Mouse (Mus musculus) frontal cortex, adult (tissue): ENCODE measurements around the gene Eif2b3.

Experiments used
- ATAC-seq: cut with Nextera tagmentation; 2 replicates; pipeline ENCODE4 v1.9.2; 2017; ENCODE audit warnings: mild to moderate bottlenecking, moderate library complexity, mixed read lengths; ENCODE audit not compliant: low TSS enrichment

The Eif2b3 gene

DNA sequence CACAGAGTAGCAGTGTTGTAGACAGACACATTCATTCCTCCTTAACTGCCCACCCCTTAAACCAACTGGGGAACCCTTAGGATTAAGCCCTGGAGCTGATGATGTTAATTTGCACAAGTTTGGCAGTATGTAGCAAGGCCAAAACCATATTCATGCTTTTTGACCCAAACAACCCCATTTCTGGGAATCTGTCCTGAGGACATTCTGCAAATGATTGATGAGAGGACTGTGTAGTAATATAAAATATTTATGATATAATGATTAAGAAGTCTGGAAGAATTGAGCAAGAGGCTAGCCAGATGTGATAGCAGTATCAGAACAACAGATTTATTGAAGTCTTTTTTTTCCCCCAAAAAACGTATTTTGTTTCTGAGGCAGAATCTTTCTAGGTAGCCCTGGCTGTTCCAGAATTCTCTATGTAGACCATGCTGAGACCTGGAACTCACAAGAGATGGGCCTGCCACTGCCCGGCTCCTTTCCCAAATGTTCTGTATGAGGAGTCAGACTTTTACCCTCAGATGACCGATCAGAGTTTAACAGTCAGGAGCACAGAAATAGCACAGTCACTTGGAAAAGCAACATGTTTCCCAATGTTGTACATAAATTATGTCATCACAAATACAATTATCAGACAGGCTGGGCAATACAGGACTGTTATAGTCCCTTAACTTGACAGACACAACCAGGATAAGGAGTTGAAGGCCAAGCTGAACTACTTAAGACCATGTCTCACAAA is 75.6 kb downstream of the Eif2b3 start:
- no peak for ATAC-seq

DNA sequence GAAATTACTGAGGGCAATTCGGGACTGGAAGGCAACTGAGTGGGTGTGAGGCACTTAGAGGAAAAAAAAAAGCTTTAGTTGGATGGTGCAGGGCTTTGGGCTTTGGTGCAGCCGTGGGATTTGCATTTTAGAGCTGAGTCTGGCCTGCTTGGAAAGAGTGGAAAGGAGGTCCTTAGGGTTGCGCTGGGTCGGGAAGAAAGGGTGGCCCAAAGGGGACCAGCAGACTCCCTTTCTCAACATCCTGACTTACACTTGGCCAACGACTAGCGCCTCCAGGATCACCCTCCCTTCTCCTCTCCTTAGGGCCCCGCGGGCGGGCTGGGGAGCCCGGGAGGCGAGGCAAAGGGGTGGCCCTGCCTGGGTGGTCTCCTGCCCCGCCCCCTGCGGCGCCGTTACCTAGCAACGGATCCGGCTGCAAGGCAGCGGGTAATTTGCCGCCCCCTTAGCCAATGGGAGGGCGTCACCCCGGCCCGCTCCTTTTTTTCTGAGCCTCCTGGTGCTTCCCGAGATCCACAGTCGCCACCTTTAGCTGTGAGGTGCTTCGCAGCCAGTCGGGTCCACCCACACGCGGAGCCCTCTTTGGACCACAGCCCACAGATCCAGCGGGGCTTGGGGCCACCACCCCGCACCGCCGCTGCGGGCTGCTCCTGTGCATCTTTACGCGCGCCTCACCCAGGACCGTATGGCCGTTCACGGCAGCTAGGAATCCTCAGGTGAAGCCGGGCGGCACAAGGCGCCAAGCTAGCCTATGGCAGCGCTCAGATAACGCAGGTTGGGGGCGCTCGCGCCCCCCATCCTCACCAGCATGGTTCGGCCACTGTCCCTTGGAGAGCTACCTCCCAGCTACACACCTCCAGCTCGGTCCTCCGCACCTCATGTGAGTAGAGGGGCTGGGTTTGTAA is 76.6 kb downstream of the Eif2b3 start, which contains the start of gene Ptch2:
Ptch2 (plus strand) TSS at position 525 of the 902 bp plus-strand sequence.
- peak; percentile 41; the same call in 1 of the 2 replicates for ATAC-seq

DNA sequence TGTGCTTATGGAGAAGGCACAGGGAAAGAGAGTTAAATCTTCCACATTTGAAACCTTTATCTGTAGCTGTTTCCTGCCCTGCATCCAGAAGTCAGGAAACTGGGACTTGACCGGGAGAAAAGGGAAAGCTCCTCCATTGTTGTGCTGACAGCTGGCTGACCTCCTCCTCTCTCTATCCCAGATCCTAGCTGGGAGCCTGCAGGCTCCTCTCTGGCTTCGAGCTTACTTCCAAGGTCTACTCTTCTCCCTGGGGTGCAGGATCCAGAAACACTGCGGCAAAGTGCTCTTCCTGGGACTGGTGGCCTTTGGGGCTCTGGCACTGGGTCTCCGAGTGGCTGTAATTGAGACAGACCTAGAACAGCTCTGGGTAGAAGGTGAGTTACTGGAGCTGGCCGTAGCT is 77.5 kb downstream of the Eif2b3 start:
- no peak for ATAC-seq

DNA sequence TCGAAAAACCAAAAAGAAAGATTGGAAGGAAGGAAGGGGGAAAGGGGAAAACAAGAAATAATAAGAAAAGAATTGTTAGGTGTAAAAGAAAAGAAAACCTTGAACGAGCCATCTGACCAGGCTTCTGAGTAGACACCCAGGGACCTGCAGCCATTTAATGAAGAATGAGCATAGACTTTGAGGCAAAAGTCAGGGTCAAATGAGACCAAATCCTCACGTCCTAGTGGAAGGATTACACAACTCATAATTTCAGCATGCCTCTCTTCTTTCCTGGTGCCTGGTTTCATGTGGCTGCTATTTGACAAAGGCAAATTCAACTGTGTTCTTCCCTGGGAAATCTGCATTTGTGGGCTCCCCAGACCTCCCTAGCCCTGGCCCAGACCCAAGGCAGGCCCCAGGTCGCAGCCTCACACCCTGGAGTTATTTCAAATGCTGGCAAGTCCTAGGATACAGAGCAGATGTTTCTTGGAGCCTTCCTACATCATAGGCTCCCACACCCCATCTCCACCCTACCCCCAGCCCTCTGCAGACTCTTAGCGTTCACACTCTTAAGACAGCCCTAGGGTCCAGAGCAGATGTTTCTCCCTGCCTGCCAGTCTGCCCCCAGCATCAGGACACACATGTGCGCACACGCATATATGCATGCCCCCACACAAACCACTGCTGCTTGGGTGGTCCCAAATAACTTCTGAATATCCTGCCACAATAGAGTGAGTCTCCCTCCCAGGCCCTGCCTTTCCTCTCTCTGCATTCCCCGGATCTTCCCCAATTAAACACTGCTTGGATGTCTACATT is 79.0 kb downstream of the Eif2b3 start:
- no peak for ATAC-seq

DNA sequence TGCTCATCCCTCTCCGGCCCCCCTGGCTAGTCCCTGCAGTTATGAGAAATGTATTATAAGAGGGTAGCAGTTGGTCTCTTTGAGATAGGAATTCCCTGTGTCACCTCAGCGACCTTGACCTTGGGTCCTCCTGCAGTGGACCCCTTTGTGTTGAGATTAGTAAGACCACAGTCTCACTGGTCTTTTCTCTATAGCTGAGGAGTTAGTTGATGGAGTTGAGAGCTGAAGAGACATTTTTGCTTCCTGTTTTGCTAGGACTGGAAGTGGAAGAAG is 79.5 kb downstream of the Eif2b3 start:
- ATAC-seq: no peak

DNA sequence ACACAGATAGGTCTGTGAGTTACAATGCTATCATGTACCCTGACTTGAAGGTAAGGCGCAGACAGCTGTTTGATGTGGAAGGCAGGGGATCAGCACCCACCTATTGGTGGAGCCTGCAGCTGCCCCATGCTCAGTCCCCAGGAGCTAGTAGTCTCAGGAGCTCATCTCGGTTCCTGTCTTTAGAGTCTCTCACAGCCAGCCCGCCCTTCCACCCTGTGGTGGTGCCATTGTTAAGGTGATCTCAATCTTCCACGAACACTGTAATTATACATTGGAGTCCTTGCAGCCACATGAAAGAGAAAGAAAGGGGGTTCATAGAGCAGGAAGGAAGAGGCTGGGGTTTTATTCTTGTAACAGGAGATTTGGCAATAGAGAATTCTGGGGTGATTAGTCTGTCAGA is 80.8 kb downstream of the Eif2b3 start:
- no peak for ATAC-seq

DNA sequence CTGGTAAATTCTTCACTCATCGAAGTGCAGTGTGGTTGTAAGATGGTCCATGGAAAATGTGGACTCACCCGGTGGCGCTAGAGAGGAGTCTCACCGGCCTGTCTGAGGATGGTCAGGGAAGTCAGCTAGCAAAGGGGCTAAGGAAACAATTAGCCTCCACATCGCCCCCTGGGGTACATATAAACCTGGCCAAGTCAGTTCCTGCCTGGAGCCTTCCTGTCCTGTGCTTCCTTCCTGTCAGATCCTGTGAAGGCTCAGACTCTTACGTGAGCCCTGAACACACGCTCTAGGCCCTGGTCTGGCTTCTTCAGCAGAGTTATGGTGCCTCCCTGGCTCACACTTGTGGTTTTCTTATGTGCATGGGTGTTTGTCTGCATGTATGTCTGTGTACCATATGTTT is 82.0 kb downstream of the Eif2b3 start:
- no peak for ATAC-seq

DNA sequence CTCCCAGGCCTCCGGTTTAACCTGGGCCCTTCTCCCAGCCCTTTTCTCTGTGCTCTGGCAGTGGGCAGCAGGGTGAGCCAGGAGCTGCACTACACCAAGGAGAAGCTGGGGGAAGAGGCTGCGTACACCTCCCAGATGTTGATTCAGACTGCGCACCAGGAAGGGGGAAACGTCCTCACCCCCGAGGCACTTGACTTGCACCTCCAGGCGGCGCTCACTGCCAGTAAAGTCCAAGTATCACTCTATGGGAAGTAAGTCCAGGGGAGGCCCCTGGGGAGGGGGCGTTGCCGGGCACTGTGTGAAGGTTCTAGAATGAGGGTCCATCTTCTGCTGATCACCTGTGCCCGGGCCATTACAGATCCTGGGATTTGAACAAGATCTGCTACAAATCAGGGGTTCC is 85.5 kb downstream of the Eif2b3 start:
- no peak for ATAC-seq

DNA sequence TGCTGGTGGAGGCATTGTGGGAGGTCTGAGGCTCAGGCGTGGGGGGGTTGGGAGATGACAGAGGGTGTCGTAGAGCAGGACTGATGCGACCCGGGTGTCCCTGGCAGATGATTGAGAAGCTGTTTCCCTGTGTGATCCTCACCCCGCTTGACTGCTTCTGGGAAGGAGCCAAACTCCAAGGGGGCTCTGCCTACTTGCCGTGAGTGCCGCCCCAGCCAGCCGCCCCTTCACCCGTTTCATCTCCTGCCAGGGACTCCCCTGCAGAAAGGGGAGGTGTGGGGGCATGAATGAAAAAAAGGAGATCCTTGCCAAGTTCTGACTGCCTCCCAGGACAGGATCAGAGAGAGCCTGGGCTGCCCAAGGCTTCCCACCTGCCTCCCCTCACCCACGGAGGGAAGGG is 85.9 kb downstream of the Eif2b3 start:
- ATAC-seq: no peak

DNA sequence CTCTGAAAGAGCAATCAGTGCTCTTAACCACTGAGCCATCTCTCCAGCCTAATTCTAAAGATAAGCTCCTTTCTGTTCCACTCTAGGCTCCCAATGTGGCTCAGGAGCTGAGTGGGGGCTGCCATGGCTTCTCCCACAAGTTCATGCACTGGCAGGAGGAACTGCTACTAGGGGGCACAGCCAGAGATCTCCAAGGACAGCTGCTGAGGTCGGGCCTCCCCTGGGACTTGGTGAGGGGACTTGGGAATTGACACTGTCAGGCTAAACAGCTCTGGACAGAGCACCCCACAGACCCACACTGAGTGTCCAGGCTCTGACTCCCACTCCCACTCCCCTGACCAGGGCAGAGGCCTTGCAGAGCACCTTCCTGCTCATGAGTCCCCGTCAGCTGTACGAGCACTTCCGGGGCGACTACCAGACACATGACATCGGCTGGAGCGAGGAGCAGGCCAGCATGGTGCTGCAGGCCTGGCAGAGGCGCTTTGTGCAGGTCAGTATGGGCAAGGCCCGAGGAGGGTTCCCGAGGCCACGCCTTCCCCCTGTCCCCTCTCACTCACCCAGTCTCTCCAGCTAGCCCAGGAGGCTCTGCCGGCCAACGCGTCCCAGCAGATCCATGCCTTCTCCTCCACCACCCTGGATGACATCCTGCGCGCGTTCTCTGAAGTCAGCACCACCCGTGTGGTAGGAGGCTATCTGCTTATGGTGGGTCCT is 88.8 kb downstream of the Eif2b3 start:
- no peak for ATAC-seq

DNA sequence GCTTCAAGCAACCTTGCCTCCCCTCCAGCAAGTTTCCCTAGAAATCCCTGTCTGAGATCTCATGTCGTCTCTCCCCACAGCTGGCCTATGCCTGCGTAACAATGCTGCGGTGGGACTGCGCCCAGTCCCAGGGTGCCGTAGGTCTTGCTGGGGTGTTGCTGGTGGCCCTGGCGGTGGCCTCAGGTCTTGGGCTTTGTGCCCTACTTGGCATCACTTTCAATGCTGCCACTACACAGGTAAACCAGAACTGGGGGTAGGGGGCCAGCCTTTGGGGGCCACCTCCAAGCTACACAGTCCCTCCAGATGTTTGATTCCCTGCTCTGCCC is 89.3 kb downstream of the Eif2b3 start:
- no peak for ATAC-seq

DNA sequence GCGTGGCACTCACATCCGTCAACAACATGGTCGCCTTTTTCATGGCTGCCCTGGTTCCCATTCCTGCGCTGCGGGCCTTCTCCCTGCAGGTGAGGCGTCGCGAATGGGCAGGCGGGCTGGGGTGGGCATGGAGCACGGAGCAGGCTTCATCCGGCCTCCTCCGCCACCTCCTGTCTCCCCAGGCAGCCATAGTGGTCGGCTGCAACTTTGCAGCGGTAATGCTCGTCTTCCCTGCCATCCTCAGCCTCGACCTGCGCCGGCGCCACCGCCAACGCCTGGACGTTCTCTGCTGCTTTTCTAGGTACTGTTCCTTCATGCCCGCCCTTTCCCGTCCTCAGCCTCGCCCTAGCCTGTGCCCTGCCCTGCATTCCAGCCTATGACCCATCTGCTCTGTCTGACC is 90.1 kb downstream of the Eif2b3 start:
- no peak for ATAC-seq

DNA sequence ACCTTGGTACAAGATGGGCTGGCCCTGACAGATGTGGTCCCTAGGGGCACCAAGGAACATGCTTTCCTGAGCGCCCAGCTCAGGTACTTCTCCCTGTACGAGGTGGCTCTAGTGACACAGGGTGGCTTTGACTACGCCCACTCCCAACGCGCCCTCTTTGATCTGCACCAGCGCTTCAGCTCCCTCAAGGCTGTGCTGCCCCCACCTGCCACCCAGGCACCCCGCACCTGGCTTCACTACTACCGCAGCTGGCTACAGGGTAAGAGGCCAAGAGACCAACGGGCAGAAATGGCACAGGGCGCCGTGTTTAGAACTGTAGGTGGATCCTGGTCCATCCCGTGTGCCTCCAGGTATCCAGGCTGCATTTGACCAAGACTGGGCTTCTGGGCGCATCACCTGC is 91.0 kb downstream of the Eif2b3 start:
- no peak for ATAC-seq

DNA sequence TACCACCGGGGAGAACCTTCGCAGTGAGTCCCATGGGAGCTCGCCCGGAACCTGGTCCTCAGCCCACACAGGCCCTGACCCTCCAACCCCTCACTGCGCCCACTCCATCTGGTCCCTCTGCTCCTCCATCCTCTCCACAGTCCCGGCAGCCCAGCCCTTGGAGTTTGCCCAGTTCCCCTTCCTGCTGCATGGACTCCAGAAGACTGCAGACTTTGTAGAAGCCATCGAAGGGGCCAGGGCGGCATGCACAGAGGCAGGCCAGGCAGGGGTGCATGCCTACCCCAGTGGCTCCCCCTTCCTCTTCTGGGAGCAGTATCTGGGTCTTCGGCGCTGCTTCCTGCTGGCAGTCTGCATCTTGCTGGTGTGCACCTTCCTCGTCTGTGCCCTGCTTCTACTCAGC is 91.8 kb downstream of the Eif2b3 start:
- ATAC-seq: no peak

DNA sequence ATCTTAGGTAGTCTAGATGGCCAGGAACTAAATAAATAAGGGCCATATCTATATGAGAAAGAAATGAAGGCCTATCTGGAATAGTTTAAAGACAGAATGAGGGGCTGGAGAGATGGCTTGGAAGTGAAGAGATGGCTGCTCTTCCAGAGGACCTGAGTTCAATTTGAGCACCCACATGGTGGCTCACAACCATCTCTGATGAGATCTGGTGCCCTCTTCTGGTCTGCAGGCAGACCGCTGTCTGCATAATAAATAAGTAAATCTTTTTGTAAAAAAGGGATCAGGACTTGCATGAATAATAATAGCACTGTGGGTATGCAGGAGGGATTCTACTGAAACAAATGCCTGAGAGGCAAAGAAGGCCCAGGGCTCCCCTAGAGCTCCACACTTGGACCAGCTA is 94.0 kb downstream of the Eif2b3 start:
- ATAC-seq: no peak

DNA sequence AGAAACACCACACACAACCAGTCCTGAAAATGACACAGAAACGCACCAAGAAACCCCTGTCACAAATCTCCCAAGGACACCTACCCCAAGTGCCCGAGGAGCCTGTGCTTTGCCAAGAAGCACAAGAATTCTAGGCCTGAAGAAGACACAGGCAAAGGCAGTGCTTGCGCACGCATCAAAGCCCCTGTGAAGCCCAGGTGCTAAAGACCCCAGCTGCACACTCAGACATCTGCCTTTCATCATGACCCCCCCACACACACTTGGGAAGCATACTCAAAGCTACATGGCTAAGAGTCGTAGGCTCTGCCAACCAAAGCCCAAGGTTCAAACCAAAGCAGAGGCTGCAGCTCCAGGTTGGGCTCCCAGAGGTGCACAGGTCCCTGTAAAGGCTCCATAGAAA is 96.4 kb downstream of the Eif2b3 start:
- ATAC-seq: no peak

DNA sequence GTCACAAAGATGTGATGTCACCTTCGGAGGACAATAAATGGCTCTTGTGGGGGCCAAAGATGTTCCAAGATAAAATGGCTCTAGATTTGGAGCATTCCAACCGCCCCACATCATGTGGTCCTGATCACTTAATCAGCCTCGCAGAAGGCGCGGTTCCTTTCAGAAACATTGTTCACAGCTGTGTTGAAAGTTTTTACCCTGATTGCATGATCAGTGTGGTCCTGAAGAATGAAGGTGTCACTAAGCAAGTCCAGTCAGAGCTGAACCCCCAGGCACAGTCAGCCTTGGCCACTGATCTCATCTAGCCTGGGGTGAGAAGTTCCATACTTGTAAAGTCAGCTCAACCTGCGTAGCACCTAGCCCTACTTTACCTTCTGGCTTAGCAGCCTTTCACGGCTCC is 98.7 kb downstream of the Eif2b3 start:
- ATAC-seq: no peak

DNA sequence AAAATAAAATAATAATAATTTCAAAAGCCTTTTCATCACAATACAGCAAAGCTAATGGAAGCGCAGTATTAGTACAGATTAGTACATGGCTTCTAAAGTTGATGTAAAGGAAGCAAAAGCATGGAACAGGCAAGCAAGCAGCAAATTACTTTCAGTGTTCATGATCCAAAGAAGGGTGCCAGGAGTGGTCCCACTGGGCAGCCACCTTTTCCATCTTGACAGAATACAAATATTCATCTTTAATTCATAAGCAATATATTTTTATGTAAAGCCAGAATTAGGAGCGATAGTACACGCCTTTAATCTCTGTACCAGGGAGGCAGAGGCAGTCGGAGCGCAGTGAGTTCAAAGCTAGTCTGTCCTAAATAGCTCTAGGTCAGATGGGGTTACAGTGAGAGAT is 100.4 kb downstream of the Eif2b3 start:
- ATAC-seq: no peak

DNA sequence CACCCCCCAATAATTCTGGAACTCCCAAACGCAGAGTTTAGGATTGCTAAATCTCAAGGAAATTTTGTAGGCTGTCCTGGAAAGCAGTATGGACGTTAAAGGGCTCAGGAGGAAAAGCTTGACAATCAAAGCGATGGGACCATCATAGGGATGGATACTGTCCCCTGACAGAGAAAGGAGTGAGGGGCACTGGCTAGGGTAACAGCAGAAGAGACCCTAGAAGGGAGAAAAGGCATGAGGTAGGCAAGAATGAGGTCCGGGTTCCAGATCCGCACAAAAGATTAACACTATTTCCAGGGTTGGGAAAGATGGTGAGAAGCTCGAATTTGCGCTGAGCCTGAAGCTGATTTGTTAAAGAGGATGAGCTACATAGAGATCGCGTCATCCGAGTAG is 100.8 kb downstream of the Eif2b3 start:
- no peak for ATAC-seq

DNA sequence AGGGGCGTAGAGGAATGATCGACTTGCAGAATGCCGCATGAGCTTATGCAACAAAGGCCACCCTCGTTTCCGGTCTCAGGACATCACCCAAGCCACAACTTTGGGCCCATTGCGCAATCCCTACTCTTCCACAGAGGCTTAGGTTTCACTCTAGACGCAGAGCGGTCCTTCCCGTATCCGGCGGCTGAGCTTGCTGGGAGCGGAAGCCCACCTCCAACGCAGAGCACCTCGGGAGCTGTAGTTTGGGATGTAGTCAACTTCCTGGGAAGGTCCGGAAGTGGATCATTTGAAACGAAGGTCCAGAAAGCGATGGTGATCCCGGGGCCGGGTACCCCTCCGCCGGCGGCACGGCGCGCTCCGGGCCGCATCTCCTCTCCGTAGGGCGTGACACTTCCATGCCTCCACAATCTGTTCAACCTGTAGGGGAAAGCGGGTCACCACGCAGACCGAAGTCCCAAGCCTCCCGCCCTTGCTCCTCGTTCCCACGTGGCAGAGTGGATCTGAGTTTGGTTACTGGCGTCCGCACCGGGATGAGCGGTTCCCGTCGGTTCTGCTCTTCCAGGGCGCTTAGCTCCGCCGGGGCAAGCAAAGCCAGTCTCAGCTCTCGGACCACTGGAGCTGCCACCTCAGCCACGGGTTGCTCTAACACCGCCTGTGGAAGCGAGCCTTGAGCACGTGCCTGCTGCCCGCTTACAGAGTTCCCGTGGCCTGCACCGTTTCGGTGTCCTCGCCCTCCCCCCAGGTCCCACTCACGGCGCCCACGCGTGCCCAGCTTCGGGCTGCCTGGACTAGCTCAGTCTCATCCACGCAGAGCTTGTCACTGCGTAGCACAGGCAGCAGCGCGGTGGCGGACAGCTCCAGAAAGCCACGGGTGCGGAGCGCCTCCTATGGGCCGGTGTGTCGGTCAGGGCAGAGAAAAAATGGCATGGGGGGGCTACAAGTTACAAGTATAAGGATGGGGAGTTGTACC is 101.5 kb downstream of the Eif2b3 start:
- ATAC-seq: peak; percentile 93

DNA sequence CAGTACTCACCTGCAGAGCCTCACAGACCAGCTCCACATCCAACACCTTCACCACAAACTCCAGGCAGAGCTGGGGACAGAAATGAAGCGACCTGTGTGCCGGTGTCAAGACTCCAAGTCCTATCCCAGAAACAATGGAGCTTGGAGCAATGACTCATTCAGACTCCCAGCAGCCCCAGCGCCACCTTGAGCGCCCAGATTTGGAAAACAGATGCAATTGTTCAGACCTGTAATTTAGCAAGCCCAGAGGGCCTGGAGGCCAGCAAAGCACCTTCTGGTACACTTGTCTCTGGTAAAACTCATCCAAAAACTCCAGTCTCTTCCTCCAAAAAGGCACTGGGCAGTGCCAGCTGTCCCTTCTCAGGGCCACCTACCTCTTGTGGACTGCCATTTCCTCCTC is 103.0 kb downstream of the Eif2b3 start:
- ATAC-seq: no peak
